Mouse (Mus musculus): Measurements from ENCODE around the gene Cxcr5.

DNA sequence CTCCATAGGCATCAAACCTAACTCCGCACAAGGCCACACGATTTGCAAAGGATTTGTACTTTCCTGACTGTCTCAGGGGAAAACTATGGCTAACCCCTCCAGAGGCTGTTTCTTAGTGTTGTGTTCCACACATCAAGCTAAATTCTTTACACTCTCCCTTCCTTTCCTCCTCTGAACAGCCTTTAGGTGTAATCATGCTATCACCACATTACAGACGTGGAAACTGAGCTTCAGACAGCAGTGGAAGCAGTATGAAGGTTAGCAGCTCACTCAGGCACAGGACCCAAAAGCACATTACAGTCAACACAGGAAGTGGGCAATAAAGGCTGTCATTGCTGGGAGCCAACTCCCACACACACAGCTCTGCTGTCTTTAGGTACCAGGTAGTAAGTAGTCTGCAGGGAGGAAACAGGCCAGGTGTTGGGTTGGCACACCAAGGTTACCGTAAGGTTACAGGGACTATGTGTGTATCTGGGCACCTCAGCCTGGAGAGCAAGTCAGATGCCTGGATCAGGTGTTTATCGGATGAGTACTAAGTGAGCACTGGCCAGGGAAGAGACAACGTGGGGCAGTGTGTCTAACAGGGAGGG is 28.6 kb downstream of the Cxcr5 start:
- TF ChIP-seq CTCF (IDR thresholded peaks at IDR 0.05; ENCODE audit: low read depth, low read length), result no peak
- no peak for TF ChIP-seq EP300 (IDR thresholded peaks at IDR 0.05; ENCODE audit: insufficient read depth, low read depth, low read length)
- TF ChIP-seq POLR2A (IDR thresholded peaks at IDR 0.05; ENCODE audit: insufficient read depth, low read length), result no peak
